Mouse (Mus musculus) stomach, postnatal 0 days (tissue): Measurements from ENCODE around the gene Dlgap3.

ENCODE experiments used
- CTCF ChIP-seq: IDR thresholded peaks from 2 replicates; pipeline ENCODE4 v1.5.1; 2016; ENCODE audit warnings: antibody characterized with exemption, low read depth, mild to moderate bottlenecking, moderate library complexity
- EP300 ChIP-seq: optimal IDR thresholded peaks from 2 replicates; pipeline ENCODE3; 2016; ENCODE audit warnings: antibody characterized with exemption

- TF ChIP-seq EP300 (no peak), CTCF (no peak)
These were observed 109.5 kb downstream of the Dlgap3 start for GRCm38 (mm10) chr4:127278451-127279001.
